In genomic region chr2:84426531-84426930, GRCm38 (mm10) we compare ENCODE assay signal across 1 mouse cellular context.
TF ChIP-seq lines count a peak whose summit lies in the region.

No protein-coding gene starts in this region.

TF ChIP-seq in CH12.LX, 34 proteins besides CTCF, POLR2A, EP300 and RAD21 (continued from another document):
- TF ChIP-seq GABPA (IDR thresholded peaks at IDR 0.05; ENCODE audit: insufficient replicate concordance, low read depth, low read length), result no peak
- TF ChIP-seq ETS1 (conservative IDR thresholded peaks at IDR 0.05; ENCODE audit: low read depth, low read length), result no peak
- no peak for TF ChIP-seq ZC3H11A (IDR thresholded peaks at IDR 0.05; ENCODE audit: low read depth, low read length)
- TF ChIP-seq SIN3A (IDR thresholded peaks at IDR 0.05; ENCODE audit: low read length), result no peak
- no peak for TF ChIP-seq PAX5 (IDR thresholded peaks at IDR 0.05; ENCODE audit: low read length)
- no peak for TF ChIP-seq UBTF (IDR thresholded peaks at IDR 0.05; ENCODE audit: low read depth, low read length)
- TF ChIP-seq ZMIZ1 (IDR thresholded peaks at IDR 0.05; ENCODE audit: low read depth, low read length), result no peak
- no peak for TF ChIP-seq BHLHE40 (IDR thresholded peaks at IDR 0.05; ENCODE audit: low read depth, low read length)
- no peak for TF ChIP-seq MAZ (IDR thresholded peaks at IDR 0.05; ENCODE audit: low read depth, low read length)
- no peak for TF ChIP-seq POLR2AphosphoS2 (IDR thresholded peaks at IDR 0.05; ENCODE audit: low read depth, low read length)
- TF ChIP-seq TCF12 (IDR thresholded peaks at IDR 0.05; ENCODE audit: low read depth, low read length), result no peak
TF ChIP-seq in CH12.LX: peak in this region for 0.
